Mouse (Mus musculus): ENCODE data around the gene C2cd2.

Gene C2cd2

DNA sequence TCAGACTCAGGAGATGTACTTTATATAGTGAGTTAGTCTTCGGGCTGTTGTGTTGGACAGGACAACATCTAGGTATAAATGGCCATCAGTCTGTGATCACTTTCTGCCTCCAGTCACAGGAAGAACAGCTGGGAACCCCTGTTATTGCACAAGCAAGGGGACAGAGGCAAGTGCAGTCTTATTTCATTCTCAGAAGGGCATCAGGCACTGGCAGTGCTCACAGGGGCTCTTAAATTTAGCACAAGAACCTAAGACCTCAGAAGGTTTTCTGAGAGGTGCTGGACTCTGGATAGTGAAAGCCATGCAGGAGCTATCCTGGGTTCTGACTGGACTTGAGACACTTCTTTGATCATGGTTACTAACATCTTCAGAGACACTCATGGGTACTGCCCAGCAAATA, 78.7 kb downstream of the C2cd2 start:
- DNase-seq (ENCODE audit: low read depth, low spot score), result no peak

- DNase-seq (ENCODE audit: low read depth, low spot score), result no peak
Measured at GRCm38 (mm10) chr16:97882891-97883290, 79.5 kb downstream of the C2cd2 start.

GRCm38 (mm10) chr16:97879134-97879533, 83.3 kb downstream of the C2cd2 start:
- DNase-seq (ENCODE audit: low read depth, low spot score), result no peak

- no peak for DNase-seq (ENCODE audit: low read depth, low spot score)
Measured at GRCm38 (mm10) chr16:97877502-97877901, 84.9 kb downstream of the C2cd2 start.

- DNase-seq (ENCODE audit: low read depth, low spot score), result no peak
Measured at GRCm38 (mm10) chr16:97875101-97875500, 87.3 kb downstream of the C2cd2 start.

DNA sequence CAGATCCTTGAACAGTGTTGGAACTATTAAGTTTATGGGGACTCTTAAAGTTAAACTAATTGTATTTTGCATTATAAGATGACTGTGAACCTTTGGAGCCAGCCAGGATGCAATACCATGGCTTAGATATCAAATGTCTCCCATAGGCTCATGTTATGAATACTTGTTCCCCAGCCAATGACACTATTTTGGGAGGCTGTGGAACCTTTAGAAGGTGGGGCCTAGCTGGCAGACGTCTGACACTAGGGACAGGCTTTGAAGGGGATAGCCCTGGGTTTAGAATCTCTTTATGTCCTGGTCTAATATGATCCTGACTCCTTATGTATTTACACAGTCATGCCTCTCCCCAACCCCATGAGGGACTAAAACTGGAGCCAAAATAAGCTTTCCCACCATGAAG, 88.0 kb downstream of the C2cd2 start:
- DNase-seq (ENCODE audit: low read depth, low spot score), result no peak

DNA sequence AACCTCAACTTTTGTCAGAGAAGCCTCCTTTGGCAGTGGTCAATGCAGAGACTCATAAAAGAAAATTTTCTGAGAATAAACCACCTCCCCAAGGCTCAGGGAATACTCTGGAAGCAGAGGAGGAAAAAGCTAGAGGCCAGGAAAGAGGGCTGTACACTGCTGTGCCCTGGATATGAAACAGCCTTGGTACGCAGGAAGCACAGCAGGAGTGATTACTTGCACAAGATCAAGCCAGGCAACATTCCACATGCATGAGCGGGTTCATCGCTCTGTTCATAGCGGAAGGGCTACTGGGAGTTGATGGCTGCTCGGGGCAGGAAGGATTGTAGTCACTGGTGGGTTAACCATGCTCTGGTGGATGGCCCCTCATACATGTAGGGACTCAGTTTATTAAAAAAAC, 89.7 kb downstream of the C2cd2 start:
- DNase-seq (ENCODE audit: low read depth, low spot score), result no peak

DNA sequence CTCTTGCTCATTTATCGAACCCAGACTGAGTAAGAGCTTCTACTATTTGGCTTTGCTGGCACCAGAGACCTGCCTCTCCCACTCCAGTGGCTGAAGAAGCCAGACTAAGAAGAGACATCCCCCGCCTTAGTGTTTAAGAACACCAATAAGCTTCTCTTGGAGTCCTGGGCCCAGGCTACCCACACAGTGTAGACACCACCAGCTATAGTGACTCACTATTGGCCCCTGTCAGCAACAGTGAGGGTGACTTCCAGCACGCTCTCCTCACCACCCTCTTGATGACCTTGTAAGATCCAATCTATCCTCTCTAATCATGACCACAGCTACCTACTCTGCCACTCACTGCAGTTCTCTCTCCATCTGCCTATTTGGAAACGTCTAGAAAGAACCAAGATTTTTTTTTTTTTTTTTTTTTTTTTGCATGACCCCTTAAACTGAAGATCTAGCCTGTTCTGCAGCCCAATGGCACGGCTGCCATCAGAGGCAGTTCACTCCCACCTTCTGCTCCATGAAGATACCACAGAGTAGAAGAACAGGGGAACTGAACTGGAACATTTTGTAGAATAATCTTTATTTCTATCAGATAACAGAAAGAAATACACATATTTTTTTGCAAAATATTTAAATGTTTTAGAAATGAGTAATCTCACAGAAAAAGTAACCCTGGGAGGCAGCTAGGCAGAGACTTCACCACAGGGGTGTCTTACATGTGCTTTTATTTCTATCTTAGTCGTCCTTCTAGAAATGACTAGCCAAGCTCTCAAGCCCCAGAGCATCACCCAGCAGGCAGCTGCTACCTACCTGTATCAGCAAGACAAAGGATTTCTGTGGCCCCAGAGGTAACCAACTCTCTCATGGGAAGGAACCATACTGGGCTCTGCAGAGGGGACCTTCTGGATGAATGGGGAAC, 93.0 kb downstream of the C2cd2 start:
- DNase-seq (ENCODE audit: low read depth, low spot score), result no peak

GRCm38 (mm10) chr16:97863932-97864467, 98.4 kb downstream of the C2cd2 start:
- no peak for DNase-seq (ENCODE audit: low read depth, low spot score)

DNA sequence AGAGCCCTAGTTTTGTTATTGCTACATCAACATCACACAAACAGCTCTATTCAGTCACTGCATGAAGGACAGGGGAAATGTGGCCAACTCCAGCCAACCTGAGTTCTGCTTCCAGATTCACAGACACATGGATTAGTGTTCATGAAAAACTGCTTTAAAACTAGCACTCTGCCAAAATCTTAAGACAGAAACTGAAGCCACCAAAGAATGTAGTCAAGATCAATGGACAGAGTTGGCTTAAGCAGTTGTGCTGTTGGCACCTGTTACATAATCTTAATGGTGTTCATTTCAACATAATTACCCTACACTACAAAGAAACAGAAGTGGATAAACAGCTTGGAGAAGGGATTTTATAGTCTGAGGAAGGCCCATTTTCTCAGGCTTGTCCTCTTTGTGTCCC, 106.3 kb downstream of the C2cd2 start:
- DNase-seq (ENCODE audit: low read depth, low spot score), result no peak

GRCm38 (mm10) chr16:97851741-97852319, 110.6 kb downstream of the C2cd2 start, which contains the start of gene Prdm15:
TSS of gene Prdm15 (minus strand) at chr16:97851850.
- peak; percentile 63 for DNase-seq (ENCODE audit: low read depth, low spot score)

DNA sequence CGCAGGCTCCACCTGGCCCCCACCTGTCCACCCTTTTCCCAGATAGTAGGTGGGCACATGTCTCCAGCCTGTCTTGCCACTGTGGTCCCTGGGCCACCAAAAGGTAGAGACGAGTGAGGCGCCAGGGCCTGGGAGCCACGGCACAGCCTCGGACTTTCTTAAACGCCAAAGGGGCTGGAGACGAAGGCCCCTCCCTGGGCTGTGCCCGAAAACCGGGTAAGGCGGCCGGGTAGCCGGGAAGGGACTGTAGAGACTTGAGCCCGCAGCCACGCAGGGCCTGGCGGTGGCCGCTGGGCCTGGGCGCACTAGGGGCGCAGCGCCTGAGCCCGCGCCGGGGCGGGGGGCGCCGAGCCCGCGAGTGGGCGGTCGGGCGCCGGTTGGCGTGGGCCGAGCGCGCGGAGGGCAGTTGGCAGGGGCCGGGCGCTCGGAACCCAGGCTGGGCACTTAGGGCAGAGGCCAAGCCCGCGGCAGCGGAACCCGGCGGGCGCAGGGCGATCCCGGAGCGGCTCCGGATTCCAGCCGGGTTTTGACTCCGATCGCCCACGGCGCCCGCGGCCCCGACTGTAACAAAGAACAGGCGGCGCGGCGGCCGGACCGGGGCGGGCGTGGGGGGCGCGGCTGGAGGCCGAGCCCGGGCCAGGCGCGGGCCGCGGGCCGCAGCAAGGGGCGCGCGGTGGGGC, 111.2 kb downstream of the C2cd2 start:
- peak; percentile 60 for DNase-seq (ENCODE audit: low read depth, low spot score)

GRCm38 (mm10) chr16:97850667-97851060, 111.7 kb downstream of the C2cd2 start:
- peak; percentile 56 for DNase-seq (ENCODE audit: low read depth, low spot score)

DNA sequence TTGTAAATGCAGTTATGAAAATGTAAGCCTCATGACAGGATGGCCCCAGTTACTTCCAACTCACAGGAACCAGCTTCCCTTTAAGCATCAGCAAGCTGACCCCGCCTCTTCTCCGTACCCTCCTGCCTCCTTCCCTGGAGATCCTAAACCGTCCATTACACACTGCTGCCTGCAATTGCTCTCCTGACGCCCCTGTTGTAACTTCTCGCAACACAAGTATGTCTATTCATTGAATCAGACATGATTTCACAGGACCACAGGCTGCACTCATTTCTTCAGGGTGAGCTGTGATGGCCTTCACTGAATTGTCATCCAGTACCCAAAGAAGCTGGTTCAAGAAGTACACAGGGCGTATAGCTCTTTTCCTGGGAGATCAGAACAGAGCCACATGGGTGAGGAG, 113.6 kb downstream of the C2cd2 start:
- DNase-seq (ENCODE audit: low read depth, low spot score), result no peak

GRCm38 (mm10) chr16:97844967-97845937, 117.1 kb downstream of the C2cd2 start:
- no peak for DNase-seq (ENCODE audit: low read depth, low spot score)

GRCm38 (mm10) chr16:97832154-97832553, 130.2 kb downstream of the C2cd2 start:
- no peak for DNase-seq (ENCODE audit: low read depth, low spot score)

DNA sequence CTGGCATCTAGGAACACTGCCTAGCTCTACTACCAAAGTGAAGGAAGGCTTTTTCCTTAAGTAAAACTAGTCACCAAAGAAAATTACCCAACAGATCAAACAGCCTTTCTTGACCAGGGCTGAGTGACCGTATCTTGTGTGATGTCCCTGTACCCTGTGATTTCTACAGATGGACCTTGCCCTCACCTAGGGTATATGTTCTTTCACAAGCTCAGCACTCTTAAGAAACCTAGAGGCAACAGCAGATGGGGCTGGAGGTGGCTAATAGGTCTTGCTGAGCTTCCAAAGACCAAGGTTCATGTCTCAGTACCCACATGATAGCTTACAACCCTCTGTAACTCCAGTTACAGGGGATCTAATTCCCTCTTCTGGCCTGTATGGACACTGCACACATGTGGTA, 134.2 kb downstream of the C2cd2 start:
- DNase-seq (ENCODE audit: low read depth, low spot score), result no peak

DNA sequence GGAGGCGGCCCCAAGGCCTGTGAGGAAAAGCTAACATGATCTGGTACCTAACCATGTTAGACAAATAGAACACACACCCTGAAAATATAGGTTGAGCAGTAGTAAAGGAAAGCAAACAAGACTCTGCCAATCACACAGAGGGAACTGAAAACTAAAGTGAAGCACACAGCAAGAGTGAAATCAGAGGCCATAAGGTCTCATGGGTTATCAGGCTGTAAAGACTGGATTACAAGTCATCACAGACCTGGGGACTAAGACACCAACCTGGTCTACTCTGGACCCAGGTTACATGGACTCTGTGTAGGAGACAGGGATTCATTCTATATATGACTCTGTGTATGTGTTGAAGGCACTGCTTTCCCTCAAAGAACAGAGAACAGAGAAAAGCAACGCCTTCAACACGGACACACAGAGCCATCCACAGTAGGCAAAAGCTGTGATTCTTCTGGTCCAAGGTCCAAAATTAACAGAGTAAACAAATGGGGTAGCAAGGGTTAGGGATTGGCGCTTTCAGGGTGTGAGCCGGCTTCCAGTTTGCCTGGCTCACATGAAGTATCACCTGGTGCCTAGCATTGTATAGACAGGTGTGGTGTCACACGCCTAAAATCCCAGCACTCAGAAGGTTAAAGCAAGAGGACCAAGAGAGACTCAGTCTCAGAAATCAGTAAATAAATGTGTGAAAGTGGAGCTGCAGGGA, 138.9 kb downstream of the C2cd2 start:
- DNase-seq (ENCODE audit: low read depth, low spot score), result no peak

GRCm38 (mm10) chr16:97819532-97819931, 142.9 kb downstream of the C2cd2 start:
- no peak for DNase-seq (ENCODE audit: low read depth, low spot score)

- no peak for DNase-seq (ENCODE audit: low read depth, low spot score)
Measured at GRCm38 (mm10) chr16:97817414-97817813, 145.0 kb downstream of the C2cd2 start.

All from brain, embryonic 18.5 days (tissue).